Comparison of ENCODE assay signal across 21 mouse cellular contexts in genomic region chr11:35136625-35137024, GRCm38 (mm10). TPM values are rescaled to one million over a fixed set of nuclear protein-coding genes. Genes with fewer than 3 reads are reported as not detected.
DNase-seq lines count a peak whose midpoint lies in the region; ATAC-seq lines count a peak whose summit lies in the region.
"Had no signal": no experiment of that assay in that cellular context is flagged by ENCODE, and none has a peak within 500 bp of the region (broad histone marks: within the 10 kb centered on the region; RNA-seq: fewer than 3 reads in every experiment).

No protein-coding gene starts in this region.

- ATAC-seq in frontal cortex, adult (ENCODE audit: low TSS enrichment) = peak; percentile 55
- no peak for ATAC-seq in megakaryocyte, adult 5-6 weeks (ENCODE audit: poor library complexity, severe bottlenecking)
- ATAC-seq: CD4-positive, CD25-positive, alpha-beta regulatory T cell, adult 4 months; inflammation-experienced regulatory T-cells, adult 6 months had no signal

- DNase-seq in frontal cortex, postnatal 25 days (ENCODE audit: low spot score in 2 of 2) = no peak
- DNase-seq in lung, adult 18-20 months = peak; percentile 12
- no peak for DNase-seq in lung, postnatal 25 days (ENCODE audit: low spot score)
- peak; percentile 28 for DNase-seq in brain, adult 2 months (ENCODE audit: low read depth, low spot score)
- DNase-seq in lung, postnatal 10 days = peak; percentile 42
- DNase-seq: adrenal gland, adult 2 months; cerebellum, adult 11 months; cerebellum, adult 9-10 months; cerebellum, postnatal 36 days; heart, postnatal 10 days; kidney, adult 11 months; kidney, postnatal 25 days; liver, embryonic 13.5 days; midbrain, embryonic 14.5 days; right cerebral cortex, postnatal 14 days; thymus, postnatal 14 days had no signal

RNA-seq across cellular contexts. Expression of gene Slit3, which starts 15.6 kb away (rescaled TPM):
- total RNA-seq in megakaryocyte, adult 5-6 weeks (2015) = not detected in 2 replicates
- 0.04 and 0.33 TPM in 2 replicates for total RNA-seq in megakaryocyte, adult 5-6 weeks (2017)
- total RNA-seq: monocyte, adult 5-6 weeks had no signal

Comparison
In these comparisons a context has a peak if more than half of its experiments do, and no peak if none do; other contexts are left out.
1. DNase-seq: peak in lung, adult 18-20 months (2 of 2), brain, adult 2 months (single experiment) and lung, postnatal 10 days (single experiment); none in frontal cortex, postnatal 25 days (0 of 2) and lung, postnatal 25 days (single experiment).